Mouse (Mus musculus) spleen, embryonic (tissue): ENCODE results near the gene Dlg4.

ENCODE experiments used
- CTCF ChIA-PET: fragments of 350-600 bp; sonication (Branson Sonifier 250); formaldehyde crosslinking; loops from one replicate; lab custom pipeline; 2022; lab: Charles Lee

Gene Dlg4

DNA sequence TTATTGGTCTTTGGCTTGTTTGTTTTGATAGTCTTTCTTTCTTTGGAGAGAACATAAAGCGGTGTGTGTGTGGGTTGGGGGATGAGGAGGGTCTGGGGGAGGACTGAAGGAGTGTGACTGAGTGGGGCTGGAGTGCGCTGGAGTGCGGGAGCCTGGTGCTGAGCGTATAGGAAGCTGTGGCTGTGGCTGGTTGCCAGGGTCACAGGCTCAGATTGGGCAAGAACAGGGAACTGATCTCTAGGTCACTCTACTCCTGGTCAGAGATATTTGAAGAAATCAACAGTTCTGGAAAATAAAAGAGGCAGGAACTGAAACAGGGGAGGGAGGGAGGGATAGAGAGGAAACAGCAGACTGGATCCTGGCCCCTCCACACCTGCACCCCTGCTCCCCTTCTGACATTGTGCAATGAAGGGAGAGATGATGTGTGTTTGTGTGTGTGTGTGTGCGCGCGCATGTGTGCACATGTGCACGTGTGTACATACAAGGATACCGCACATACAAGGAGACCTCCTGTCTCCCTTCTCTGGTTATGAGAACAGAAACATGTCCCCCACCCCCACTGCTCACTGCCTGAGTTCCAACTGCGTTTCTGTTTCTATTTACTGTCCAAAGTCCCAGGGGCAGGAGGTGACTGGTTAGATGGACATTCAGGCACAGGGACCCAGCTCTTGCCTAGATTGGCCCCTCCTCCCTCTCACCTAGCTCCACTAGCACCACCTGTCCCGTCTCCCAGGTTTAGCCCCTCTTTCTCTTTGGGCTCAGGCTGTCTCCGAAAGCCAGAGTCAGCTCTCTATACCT lies 75.4 kb downstream of the Dlg4 start, which contains the start of gene Asgr2:
Gene Asgr2, plus strand, starts transcription at position 659 of the 798 bp plus-strand sequence.
- CTCF ChIA-PET, result no interaction called here
